Mouse (Mus musculus) adrenal gland, postnatal 10 days (tissue): ENCODE results near the gene Vmp1. TPM values are rescaled to one million over a fixed set of nuclear protein-coding genes. Genes with fewer than 3 reads are reported as not detected.

ENCODE experiments used
- DNase-seq: peaks from one replicate; pipeline ENCODE4 v3.0.0; 2021; ENCODE audit warnings: mixed read lengths
- total RNA-seq, 2 experiments: library from RNA; stranded (reverse); gene quantifications; 2 replicates each; pipeline ENCODE4 v1.2.3; 2021

Gene Vmp1
- total RNA-seq, 2 experiments from 2014 or later = 95.7 to 104 TPM

DNA sequence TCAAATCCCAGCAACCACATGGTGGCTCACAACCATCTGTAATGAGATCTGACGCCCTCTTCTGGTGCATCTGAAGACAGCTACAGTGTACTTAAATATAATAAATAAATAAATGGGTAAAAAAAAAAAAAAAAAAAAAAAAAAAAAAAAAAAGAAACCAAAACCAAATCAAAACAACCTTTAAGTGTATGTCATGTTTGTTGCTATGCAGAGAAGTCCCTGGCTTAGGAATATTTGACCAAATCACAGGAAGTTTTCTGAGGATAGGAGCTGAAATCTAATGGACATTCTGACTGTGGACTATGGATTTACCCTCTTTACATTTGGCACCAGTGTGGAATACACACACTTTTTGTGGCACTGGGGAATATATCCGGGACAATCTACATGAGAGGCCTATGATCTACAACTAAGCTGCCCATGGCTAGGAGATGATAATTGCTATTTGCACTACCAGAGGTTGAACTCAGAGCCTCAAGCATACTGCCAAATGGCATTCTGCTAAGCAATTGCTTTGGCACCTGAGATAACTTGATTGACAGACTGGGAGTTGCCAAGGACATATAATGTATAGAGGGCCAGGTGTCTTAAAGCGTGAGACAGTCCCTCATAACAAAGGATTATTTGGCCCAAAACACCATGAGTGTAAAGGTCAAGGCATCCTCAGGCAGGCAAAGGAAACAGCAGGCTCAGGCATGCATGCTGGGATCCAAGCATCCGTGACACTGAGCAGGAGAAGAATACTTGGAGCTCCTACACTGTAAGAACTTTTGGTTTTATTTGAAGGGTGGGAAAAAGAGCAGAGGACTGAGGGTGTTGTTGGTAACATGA, 84.0 kb downstream of the Vmp1 start:
- no peak for DNase-seq

DNA sequence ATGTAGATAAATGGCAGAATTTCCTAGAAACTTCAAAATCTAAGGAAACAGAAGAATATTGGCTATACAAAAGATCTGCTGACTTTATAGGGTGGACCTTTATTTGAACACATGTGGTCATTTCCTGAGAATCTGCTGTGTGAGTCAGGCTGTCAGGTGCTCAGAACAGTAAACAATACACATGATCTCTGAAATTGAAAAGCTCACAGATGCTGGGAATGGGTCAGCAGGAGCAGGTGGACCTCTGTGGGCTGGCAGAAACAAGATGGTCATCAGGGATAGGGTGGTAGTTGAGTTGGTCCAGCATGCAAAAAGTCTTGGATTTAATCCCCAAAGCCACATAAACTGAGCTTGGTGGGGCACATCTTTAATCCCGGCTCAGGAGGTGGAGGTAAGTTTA, 85.1 kb downstream of the Vmp1 start:
- DNase-seq = no peak

DNA sequence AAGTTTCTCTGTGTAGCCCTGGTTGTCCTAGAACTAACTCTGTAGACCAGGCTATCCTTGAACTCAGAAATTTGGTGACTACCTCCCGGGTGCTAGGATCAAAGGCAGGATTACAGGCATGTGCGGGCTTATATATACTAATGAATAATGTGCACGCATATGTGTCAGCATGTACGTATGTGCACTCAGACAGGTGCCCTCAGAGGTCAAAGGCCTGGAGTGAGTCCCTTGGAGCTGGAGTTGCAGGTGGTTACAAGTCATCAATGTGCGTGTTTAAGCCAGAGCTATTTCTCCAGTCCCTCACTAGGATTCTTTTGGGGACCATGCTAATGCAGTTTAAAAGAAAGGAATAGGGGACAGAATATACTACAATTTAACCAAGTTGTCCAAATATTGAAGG, 85.5 kb downstream of the Vmp1 start:
- no peak for DNase-seq

DNA sequence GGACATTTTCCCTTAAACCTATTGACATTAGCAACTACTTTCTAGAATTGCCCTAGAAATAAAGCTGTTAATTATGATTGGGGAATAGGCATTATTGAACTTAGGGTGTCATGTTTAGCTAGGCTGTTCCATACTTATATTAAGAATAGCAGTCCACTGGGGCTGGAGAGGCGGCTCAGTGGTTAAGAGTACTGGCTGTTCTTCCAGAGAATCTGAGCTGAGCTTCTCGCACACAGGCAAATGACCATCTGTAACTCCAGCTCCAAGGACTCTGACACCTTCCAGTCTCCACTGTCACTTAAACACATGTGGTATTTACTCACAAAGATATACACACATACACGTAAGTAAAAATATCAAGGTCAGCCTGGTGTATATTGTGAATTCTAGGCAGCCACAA, 86.7 kb downstream of the Vmp1 start:
- no peak for DNase-seq

DNA sequence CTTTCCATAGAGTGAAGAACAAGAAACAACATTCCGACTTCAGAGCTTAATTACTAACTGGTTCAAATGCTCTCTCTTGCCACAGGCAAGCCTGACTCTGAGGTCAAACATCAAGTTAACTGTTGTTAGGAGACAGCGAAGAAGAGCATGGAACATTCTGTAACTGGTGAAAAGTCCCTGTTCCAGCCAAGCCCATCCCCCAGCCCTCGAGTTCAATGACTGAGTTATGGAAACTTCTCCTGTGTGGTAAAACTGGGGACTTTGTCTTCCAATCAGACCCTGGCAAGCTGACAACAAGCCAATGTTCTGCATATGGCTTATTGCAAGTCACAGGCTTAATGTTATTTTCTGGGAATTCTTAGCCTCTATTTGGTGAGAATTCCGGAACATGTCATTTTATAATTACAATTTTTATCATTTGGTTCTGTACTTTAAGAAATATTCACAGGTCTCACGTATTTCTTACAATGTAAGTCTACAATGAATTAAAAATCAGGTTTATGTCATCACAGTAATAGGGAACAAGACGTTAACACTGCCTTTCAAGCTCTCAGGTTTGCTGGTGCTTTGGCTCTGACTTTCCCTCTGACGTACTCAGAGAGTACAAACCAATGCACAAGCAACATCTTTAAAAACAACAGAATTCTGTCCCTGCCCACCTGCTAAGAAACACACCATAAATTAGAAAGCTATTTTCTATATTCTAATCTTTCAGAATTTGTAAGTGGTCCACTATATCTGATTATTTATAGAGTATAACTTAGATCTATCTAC, 87.3 kb downstream of the Vmp1 start:
- no peak for DNase-seq

DNA sequence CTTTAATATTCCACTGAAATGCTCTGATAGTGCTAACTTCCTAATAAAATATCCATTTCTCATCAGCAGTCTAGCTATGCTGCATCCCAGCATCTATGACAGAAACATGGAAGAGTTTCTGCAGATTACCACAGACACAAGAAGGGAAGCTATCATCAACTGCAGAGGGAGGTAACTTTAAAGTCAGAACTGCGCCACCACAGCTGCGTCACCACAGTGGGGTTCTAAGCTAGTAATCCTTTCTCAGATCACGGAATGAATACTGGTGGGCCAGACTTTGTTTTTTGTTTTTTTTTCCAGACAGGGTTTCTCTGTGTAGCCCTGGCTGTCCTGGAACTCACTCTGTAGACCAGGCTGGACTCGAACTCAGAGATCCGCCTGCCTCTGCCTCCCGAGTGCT, 88.3 kb downstream of the Vmp1 start:
- DNase-seq = no peak

DNA sequence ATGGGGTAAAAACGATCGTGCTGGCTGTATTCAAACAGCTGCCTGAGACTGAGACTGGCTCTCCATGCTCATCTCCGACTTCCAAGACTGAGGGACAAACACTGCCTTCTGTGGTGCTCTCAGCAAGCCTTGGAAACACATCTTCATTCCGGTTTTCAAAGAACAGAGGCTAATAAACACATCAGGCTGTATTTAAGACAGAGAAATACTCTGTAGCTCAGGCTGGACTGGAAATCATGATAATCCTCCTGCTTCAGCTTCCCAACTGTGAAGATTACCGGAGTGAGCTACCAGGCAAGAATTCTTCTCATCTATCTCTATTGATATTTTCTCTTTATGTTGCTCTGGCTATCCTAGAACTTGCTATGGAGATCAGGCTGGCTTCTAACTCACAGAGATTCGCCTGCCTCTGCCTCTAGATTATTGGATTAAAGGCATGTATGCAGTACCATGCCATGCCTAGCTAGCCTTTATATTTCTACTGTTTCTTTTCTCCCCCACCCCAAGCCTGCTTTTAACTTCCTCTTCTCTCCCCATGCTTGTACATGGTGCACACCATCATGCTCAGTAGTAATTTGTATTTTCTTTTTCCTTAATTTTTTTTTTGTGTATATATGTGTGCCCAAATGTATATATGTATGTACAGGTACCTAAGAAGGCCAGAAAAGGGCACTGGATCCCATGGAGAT, 89.3 kb downstream of the Vmp1 start:
- no peak for DNase-seq

- no peak for DNase-seq
These were observed 90.2 kb downstream of the Vmp1 start for GRCm38 (mm10) chr11:86593443-86593842.

DNA sequence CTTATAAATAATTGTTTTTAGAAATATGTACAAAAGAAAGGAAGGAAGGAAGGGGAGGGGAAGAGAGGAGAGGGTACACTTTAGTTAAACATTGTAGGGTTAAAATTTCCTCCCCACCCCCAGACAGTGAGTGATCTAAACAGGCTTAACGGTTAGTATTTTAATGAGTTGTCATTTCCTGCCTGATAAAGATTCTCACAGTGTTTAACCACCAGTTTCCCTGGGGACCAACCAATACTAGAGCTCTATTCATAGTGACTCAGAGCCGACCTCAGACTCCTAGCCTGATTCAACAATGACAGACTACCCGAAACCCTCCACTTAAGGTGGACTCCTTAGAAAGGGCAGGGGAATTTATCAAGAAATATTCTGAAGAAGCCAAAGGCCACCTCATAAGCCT, 90.6 kb downstream of the Vmp1 start:
- DNase-seq = no peak

- no peak for DNase-seq
These were observed 91.6 kb downstream of the Vmp1 start for GRCm38 (mm10) chr11:86591931-86592616.

GRCm38 (mm10) chr11:86591301-86591845, 92.3 kb downstream of the Vmp1 start:
- DNase-seq = no peak

GRCm38 (mm10) chr11:86590579-86590978, 93.1 kb downstream of the Vmp1 start:
- DNase-seq = no peak

DNA sequence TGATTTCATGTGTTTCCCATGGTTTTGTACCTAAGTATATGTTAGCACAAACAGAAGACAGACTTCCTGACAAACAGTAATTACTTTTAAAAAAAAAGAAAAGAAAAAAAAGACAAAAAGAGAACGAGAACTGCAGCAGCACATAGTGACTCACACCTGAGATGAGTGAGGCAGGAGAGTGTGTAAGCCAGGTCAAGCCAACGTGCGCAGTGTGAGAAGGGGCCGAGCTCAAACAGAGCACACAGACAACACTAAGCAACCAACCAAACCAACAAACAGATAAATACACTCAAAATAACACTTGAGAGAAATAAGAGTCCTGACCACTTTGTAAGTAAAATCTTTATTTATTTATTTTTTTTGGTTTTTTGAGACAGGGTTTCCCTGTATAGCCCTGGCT, 93.6 kb downstream of the Vmp1 start:
- no peak for DNase-seq

DNA sequence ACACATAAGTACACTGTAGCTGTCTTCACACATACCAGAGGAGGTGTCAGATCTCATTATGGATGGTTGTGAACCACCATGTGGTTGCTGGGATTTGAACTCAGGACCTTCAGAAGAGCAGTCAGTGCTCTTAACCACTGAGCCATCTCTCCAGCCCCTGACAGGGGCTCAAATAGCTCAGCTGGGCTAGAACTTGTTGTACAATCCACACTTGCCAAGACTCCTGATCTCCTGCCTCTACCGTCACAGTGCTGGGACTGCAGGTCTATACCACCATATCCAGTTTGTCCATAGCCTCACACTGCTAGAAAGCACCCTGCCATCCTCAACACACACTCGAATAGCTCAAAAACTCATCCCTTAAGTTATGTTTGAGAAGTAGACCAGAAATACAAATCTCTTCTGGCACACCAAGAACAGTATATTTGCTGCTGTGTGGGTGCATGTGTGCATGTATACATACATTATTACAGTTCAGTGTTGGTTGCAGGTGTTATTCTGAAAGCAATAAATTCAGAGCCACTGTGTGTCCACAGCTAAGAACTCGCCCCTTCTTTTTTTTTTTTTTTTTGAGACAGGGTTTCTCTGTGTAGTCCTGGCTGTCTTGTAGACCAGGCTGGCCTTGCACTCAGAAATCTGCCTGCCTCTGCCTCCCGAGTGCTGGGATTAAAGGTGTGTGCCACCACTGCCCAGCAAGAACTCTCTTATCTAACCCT, 94.9 kb downstream of the Vmp1 start:
- no peak for DNase-seq

- DNase-seq = no peak
These were observed 95.8 kb downstream of the Vmp1 start for GRCm38 (mm10) chr11:86587830-86588229.

GRCm38 (mm10) chr11:86586868-86587792, 96.5 kb downstream of the Vmp1 start:
- DNase-seq = peak; percentile 62

DNA sequence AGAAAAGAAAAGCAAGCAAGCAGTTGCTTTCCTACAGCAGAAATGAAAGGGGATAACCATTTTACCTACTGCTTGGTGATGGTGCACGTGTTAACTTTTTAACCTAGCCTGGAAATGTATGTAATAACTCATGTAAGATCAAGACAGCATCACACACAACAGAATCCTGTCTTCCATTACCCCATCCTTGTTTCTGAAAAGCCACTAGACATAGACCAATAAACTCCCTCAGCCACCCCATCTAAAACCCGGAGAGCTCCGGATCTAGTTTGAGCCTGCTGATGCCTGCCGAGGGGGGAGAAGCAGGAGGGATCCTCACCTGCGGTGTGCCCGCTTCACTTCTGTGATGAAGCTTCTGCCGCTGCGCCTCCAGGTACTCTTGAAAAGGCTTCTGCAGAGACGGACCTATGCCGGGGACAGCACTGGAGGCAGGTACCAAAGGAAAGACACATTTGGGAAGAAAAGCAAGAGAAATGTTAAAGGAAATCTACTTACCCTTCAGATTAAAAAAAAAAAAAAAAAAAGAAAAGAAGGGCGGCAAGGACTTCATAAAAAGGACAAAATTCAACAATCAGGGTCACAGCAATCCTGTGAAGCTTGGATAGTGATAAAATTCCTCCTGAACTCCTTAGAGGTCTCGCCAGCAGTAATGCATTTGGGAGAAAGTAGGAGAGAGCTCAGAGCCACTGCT, 97.3 kb downstream of the Vmp1 start:
- no peak for DNase-seq

- DNase-seq = no peak
These were observed 98.0 kb downstream of the Vmp1 start for GRCm38 (mm10) chr11:86585598-86585984.

- no peak for DNase-seq
These were observed 98.6 kb downstream of the Vmp1 start for GRCm38 (mm10) chr11:86584898-86585597.
